Mouse (Mus musculus) G1E (cell line): ENCODE results near the gene Sept3.

ENCODE experiments used
- CTCF ChIP-seq: IDR thresholded peaks from 2 replicates; pipeline ENCODE4 v1.5.1; 2012; ENCODE audit warnings: low read depth, low read length, inconsistent platforms, mixed read lengths
- GATA1 ChIP-seq: IDR thresholded peaks from 2 replicates; pipeline ENCODE4 v1.6.1; 2012; ENCODE audit warnings: borderline replicate concordance, low read length, inconsistent platforms, mixed read lengths
- TAL1 ChIP-seq: conservative IDR thresholded peaks from 2 replicates; pipeline ENCODE4 v1.6.1; 2012; ENCODE audit warnings: low read depth, low read length, inconsistent platforms, mixed read lengths

DNA sequence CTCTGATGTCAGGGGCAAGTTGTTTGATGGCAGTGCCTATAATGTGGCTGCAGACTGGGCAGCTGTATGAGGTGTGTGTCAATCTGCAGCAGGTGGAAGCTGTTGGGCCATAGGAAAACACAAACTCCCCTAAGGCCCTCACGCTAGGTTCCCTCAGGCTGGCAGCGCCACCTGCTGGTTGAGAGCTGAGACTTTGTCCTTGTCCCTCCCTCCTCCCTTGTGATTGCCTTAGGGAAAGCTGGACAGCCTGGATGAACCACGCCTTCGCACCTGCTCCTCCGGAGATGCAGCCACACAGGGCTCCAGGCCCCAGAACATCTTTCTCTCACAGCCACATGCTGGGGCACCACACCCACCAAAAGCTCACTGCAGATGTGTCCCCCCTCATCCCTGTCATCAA, 3.5 kb upstream of the Sept3 start:
- no peak for TF ChIP-seq GATA1
- peak; percentile 77 for TF ChIP-seq CTCF
- no peak for TF ChIP-seq TAL1
